Mouse (Mus musculus): Measurements from ENCODE around the gene Pik3r5. TPM values are rescaled to one million over a fixed set of nuclear protein-coding genes. Genes with fewer than 3 reads are reported as not detected.
A peak's percentile ranks its signal among the peaks of the same experiment; 100 is the strongest.

Pik3r5 gene
- total and polyA plus RNA-seq, 3 experiments: 3.2 to 5.7 TPM; not detected in 1

DNA sequence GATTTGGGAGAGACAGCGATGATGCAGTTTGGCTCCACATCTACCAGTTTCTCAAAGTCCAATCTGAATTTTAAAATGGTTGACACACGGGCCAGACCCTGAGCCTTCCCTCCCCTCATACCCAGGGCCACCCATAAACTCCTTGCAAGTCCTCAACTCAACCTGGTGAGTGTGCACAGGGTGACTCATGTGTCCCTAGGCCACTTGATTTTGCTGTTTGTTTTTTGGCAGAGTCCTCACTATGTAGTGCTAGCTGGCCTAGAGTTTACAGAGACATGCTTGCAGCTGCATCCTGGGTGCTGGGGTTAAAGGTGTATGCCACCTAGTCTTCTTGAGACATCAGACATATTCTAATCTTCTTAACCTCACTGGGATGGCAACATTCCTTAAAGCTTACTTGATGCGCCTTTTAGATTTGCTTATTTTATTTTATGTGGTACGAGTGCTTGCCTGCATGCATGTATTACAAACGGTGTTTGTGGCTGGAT lies 4.8 kb upstream of the Pik3r5 start:
- no peak overlapping the region for H3K27ac ChIP-seq (ENCODE audit: control insufficient read depth, low read depth, low read length)
- H3K27me3 ChIP-seq (ENCODE audit: control insufficient read depth in 1 of 2, insufficient read depth in 2 of 2, low read length in 2 of 2): peaks cover 0 to 2% of the 10 kb centered on the region in 2 experiments; a peak in 2 of 4 replicates
- peaks cover 0 to 3% of the 10 kb centered on the region in 2 experiments; a peak in 1 of 4 replicates for H3K36me3 ChIP-seq (ENCODE audit: control insufficient read depth in 1 of 2, insufficient read depth in 2 of 2, low read length in 2 of 2)
- no peaks in the 10 kb centered on the region; the same call in 1 of the 2 replicates for H3K79me2 ChIP-seq (ENCODE audit: control insufficient read depth, insufficient read depth, low read length, poor library complexity)
- H3K9me3 ChIP-seq (replicated peaks; ENCODE audit: insufficient read depth, low read length): no peaks in the 10 kb centered on the region
- no peak for DNase-seq (ENCODE audit: low read depth, low spot score)
- H3K4me1 ChIP-seq (ENCODE audit: control insufficient read depth in 1 of 2, insufficient read depth in 2 of 2, low read length in 2 of 2): peaks cover 3 to 7% of the 10 kb centered on the region in 2 experiments; a peak in 2 of 4 replicates
- H3K4me3 ChIP-seq (ENCODE audit: control insufficient read depth in 1 of 2, insufficient read depth in 1 of 2, low read depth in 2 of 2, low read length in 2 of 2): no peak overlapping the region
- no peak overlapping the region for H3K9ac ChIP-seq (ENCODE audit: control insufficient read depth, low read depth, low read length, poor library complexity, severe bottlenecking)
- TF ChIP-seq JUND (IDR thresholded peaks at IDR 0.05; ENCODE audit: low read depth, low read length) (no peak), CHD2 (IDR thresholded peaks at IDR 0.05; ENCODE audit: low read length) (no peak), ETS1 (IDR thresholded peaks at IDR 0.05; ENCODE audit: low read depth, low read length) (no peak), GABPA (IDR thresholded peaks at IDR 0.05; ENCODE audit: low read depth, low read length) (no peak), POLR2AphosphoS5 (IDR thresholded peaks at IDR 0.05; ENCODE audit: borderline replicate concordance, low read depth, low read length) (no peak), EP300 (IDR thresholded peaks at IDR 0.05; ENCODE audit: low read depth in 1 of 2, low read length in 2 of 2) (no peak), MAZ (IDR thresholded peaks at IDR 0.05; ENCODE audit: low read depth, low read length) (no peak), MAX (IDR thresholded peaks at IDR 0.05; ENCODE audit: low read length) (no peak), ZMIZ1 (IDR thresholded peaks at IDR 0.05; ENCODE audit: low read depth, low read length) (no peak), POLR2A (IDR thresholded peaks at IDR 0.05; ENCODE audit: control insufficient read depth in 1 of 2, insufficient read depth in 1 of 2, low read depth in 1 of 2, low read length in 2 of 2, poor library complexity in 1 of 2) (no peak), E2F4 (IDR thresholded peaks at IDR 0.05; ENCODE audit: borderline replicate concordance, low read depth, low read length) (no peak), USF2 (IDR thresholded peaks at IDR 0.05; ENCODE audit: borderline replicate concordance in 1 of 2, insufficient read depth in 1 of 2, low read depth in 1 of 2, low read length in 2 of 2) (no peak), TBP (IDR thresholded peaks at IDR 0.05; ENCODE audit: low read depth, low read length) (no peak), USF1 (IDR thresholded peaks at IDR 0.05; ENCODE audit: low read depth, low read length) (no peak), RCOR1 (IDR thresholded peaks at IDR 0.05; ENCODE audit: low read depth, low read length) (no peak), RAD21 (IDR thresholded peaks at IDR 0.05; ENCODE audit: low read depth, low read length) (no peak), MEF2A (IDR thresholded peaks at IDR 0.05; ENCODE audit: extremely low read depth, insufficient replicate concordance, low read depth, low read length, poor library complexity, severe bottlenecking) (no peak), ZKSCAN1 (IDR thresholded peaks at IDR 0.05; ENCODE audit: low read depth, low read length) (no peak), MYB (IDR thresholded peaks at IDR 0.05; ENCODE audit: low read depth, low read length) (no peak)

DNA sequence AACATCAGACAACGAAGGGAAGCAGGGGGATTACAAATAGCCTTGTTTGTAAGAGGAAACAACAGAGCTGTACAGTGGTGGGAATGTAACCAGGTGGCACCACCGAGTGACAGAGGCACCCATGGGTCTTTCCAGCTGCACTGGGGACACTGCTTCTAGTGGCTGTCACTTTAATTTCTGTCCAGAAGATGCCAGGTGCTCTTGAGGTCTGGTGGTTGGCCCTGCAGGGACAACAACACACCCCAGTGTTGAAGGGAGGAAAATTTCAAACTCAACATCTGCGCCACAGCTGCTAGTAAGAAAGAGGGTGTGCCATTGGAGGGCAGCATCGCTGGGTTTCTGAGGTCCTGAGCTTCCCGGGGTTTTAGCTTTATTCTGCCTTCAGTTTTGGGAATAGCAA lies 1.3 kb upstream of the Pik3r5 start:
- DNase-seq (ENCODE audit: low read depth, low spot score): peak; percentile 37
- no peaks in the 10 kb centered on the region for H3K9me3 ChIP-seq (replicated peaks; ENCODE audit: insufficient read depth, low read length)
- TF ChIP-seq TCF12 (IDR thresholded peaks at IDR 0.05; ENCODE audit: low read depth, low read length) (no peak), NRF1 (IDR thresholded peaks at IDR 0.05; ENCODE audit: insufficient read depth, low read depth, low read length, poor library complexity, severe bottlenecking) (no peak), POLR2AphosphoS2 (IDR thresholded peaks at IDR 0.05; ENCODE audit: low read length) (no peak), RAD21 (IDR thresholded peaks at IDR 0.05; ENCODE audit: low read depth, low read length) (no peak), MEF2A (IDR thresholded peaks at IDR 0.05; ENCODE audit: extremely low read depth, insufficient replicate concordance, low read depth, low read length, poor library complexity, severe bottlenecking) (no peak), CHD2 (IDR thresholded peaks at IDR 0.05; ENCODE audit: low read length) (no peak), NELFE (IDR thresholded peaks at IDR 0.05; ENCODE audit: low read depth, low read length) (no peak), POLR2A (IDR thresholded peaks at IDR 0.05; ENCODE audit: control insufficient read depth in 1 of 2, insufficient read depth in 1 of 2, low read depth in 1 of 2, low read length in 2 of 2, poor library complexity in 1 of 2) (no peak), JUND (IDR thresholded peaks at IDR 0.05; ENCODE audit: low read depth, low read length) (no peak), SMC3 (IDR thresholded peaks at IDR 0.05; ENCODE audit: low read depth, low read length) (no peak), ZNF384 (IDR thresholded peaks at IDR 0.05; ENCODE audit: low read depth, low read length) (no peak), UBTF (IDR thresholded peaks at IDR 0.05; ENCODE audit: borderline replicate concordance, insufficient read depth, low read depth, low read length) (no peak), EP300 (IDR thresholded peaks at IDR 0.05; ENCODE audit: low read depth in 1 of 2, low read length in 2 of 2) (no peak), GATA1 (IDR thresholded peaks at IDR 0.05; ENCODE audit: low read depth, low read length) (no peak), CHD1 (IDR thresholded peaks at IDR 0.05; ENCODE audit: low read depth, low read length) (no peak), MAZ (IDR thresholded peaks at IDR 0.05; ENCODE audit: low read depth, low read length) (no peak), ZMIZ1 (IDR thresholded peaks at IDR 0.05; ENCODE audit: low read depth, low read length) (no peak), POLR2AphosphoS5 (IDR thresholded peaks at IDR 0.05; ENCODE audit: borderline replicate concordance, low read depth, low read length) (no peak), ZKSCAN1 (IDR thresholded peaks at IDR 0.05; ENCODE audit: low read depth, low read length) (no peak), USF2 (IDR thresholded peaks at IDR 0.05; ENCODE audit: borderline replicate concordance in 1 of 2, insufficient read depth in 1 of 2, low read depth in 1 of 2, low read length in 2 of 2) (no peak)
- no peak overlapping the region for H3K27ac ChIP-seq (ENCODE audit: control insufficient read depth, low read depth, low read length)
- H3K4me1 ChIP-seq (ENCODE audit: control insufficient read depth in 1 of 2, insufficient read depth in 2 of 2, low read length in 2 of 2): peaks cover 3 to 15% of the 10 kb centered on the region in 2 experiments; a peak in 3 of 4 replicates
- H3K79me2 ChIP-seq (ENCODE audit: control insufficient read depth, insufficient read depth, low read length, poor library complexity): no peaks in the 10 kb centered on the region; the same call in 1 of the 2 replicates
- peak overlapping the region; percentile 77 to 87; a peak in 3 of 4 replicates for H3K4me3 ChIP-seq (ENCODE audit: control insufficient read depth in 1 of 2, insufficient read depth in 1 of 2, low read depth in 2 of 2, low read length in 2 of 2)
- H3K9ac ChIP-seq (ENCODE audit: control insufficient read depth, low read depth, low read length, poor library complexity, severe bottlenecking): no peak overlapping the region
- no peaks in the 10 kb centered on the region for H3K27me3 ChIP-seq (ENCODE audit: control insufficient read depth in 1 of 2, insufficient read depth in 2 of 2, low read length in 2 of 2)
- H3K36me3 ChIP-seq (ENCODE audit: control insufficient read depth in 1 of 2, insufficient read depth in 2 of 2, low read length in 2 of 2): peaks cover 0 to 3% of the 10 kb centered on the region in 2 experiments; a peak in 1 of 4 replicates
